Mouse (Mus musculus) heart, embryonic 10.5 days (tissue): ENCODE measurements around the gene 2410015M20Rik. TPM values are rescaled to one million over a fixed set of nuclear protein-coding genes. Genes with fewer than 3 reads are reported as not detected.
A peak's percentile ranks its signal among the peaks of the same experiment; 100 is the strongest.

Source experiments
- DNase-seq: peaks from one replicate; pipeline ENCODE4 v3.0.0-alpha.2; 2017; ENCODE audit warnings: low spot score
- H3K27ac ChIP-seq: fragments of 300-500 bp; sonication (generic); 2 replicates; pipeline ENCODE4 v1.5.1; 2016; ENCODE audit warnings: mild to moderate bottlenecking
- H3K27me3 ChIP-seq: fragments of 300-500 bp; sonication (generic); 2 replicates; pipeline ENCODE4 v1.6.1; 2016; ENCODE audit warnings: mild to moderate bottlenecking; ENCODE audit not compliant: poor library complexity, insufficient read depth, severe bottlenecking
- H3K36me3 ChIP-seq: fragments of 300-500 bp; sonication (generic); 2 replicates; pipeline ENCODE4 v1.6.1; 2016; ENCODE audit warnings: mild to moderate bottlenecking, moderate library complexity
- H3K4me1 ChIP-seq: fragments of 300-500 bp; sonication (generic); 2 replicates; pipeline ENCODE4 v1.6.1; 2016; ENCODE audit warnings: mild to moderate bottlenecking
- H3K4me3 ChIP-seq: fragments of 300-500 bp; sonication (generic); 2 replicates; pipeline ENCODE4 v1.5.1; 2016; ENCODE audit warnings: mild to moderate bottlenecking, moderate library complexity
- H3K9me3 ChIP-seq: fragments of 300-500 bp; sonication (generic); 2 replicates; pipeline ENCODE4 v1.6.1; 2016; ENCODE audit warnings: mild to moderate bottlenecking, moderate library complexity
- WGBS: fragments of 180-500 bp; shearing (Covaris S2); methylation state at CpG from one replicate; pipeline ENCODE4 v1.1.7; 2016; 5-methylcytosine and 5-hydroxymethylcytosine counted together
- polyA plus RNA-seq: library from polyadenylated mRNA; unstranded; fragments of >200 nt; fragmentation: Nextera tagmentation; extraction: Ambion mirVana; gene quantifications from 2 replicates; pipeline ENCODE4 v1.2.1, GENCODE M21; 2016

2410015M20Rik gene
- polyA plus RNA-seq, 1 experiment from 2014 or later = 261 TPM

GRCm38 (mm10) chr17:56583611-56584256 lies 25.8 kb downstream of the 2410015M20Rik start:
- H3K4me1 ChIP-seq = peaks cover 35% of the 10 kb centered on the region

DNA sequence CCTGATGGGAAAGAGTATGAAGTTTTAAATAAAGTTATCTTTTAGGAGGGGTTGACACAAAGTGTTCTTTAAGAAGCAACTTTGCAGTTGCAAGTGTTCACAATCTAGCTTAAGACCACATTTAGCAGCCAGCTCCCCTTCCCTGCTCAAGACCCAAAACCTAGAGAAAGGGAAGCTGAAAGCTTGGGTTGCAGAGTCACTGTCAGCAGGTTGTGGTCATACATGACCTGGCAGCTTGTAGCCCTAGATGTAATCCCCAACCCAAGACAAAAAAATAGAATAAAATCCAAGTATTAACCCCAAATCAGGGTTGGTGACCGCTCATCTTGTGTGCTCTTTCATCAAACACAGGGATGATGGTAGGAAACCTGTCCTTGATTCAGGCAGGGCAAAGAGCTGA lies 26.5 kb downstream of the 2410015M20Rik start:
- H3K36me3 ChIP-seq = peaks cover 69% of the 10 kb centered on the region
- H3K27me3 ChIP-seq = no peaks in the 10 kb centered on the region
- H3K27ac ChIP-seq = peak overlapping the region; percentile 92
- DNase-seq = no peak
- peaks cover 35% of the 10 kb centered on the region for H3K4me1 ChIP-seq
- peak overlapping the region; percentile 90 for H3K4me3 ChIP-seq
- H3K9me3 ChIP-seq = no peaks in the 10 kb centered on the region
- 86% methylated on average over 1 of the region's 1 CpGs for WGBS

More at GRCm38 (mm10) chr17:56583611-56584256, 25.8 kb downstream of the 2410015M20Rik start:
- peaks cover 69% of the 10 kb centered on the region for H3K36me3 ChIP-seq
- 2% methylated on average over 33 of the region's 33 CpGs for WGBS
- peak overlapping the region; percentile 90 for H3K4me3 ChIP-seq
- H3K9me3 ChIP-seq = no peaks in the 10 kb centered on the region
- peak; percentile 79 for DNase-seq
- peak overlapping the region; percentile 92 for H3K27ac ChIP-seq
- H3K27me3 ChIP-seq = no peaks in the 10 kb centered on the region

GRCm38 (mm10) chr17:56572939-56573338 lies 36.6 kb downstream of the 2410015M20Rik start:
- no peaks in the 10 kb centered on the region for H3K9me3 ChIP-seq
- H3K36me3 ChIP-seq = peaks cover 95% of the 10 kb centered on the region
- H3K4me1 ChIP-seq = no peaks in the 10 kb centered on the region
- DNase-seq = no peak
- no peak overlapping the region for H3K4me3 ChIP-seq
- 86% methylated on average over 3 of the region's 3 CpGs for WGBS
- no peaks in the 10 kb centered on the region for H3K27me3 ChIP-seq
- H3K27ac ChIP-seq = no peak overlapping the region

DNA sequence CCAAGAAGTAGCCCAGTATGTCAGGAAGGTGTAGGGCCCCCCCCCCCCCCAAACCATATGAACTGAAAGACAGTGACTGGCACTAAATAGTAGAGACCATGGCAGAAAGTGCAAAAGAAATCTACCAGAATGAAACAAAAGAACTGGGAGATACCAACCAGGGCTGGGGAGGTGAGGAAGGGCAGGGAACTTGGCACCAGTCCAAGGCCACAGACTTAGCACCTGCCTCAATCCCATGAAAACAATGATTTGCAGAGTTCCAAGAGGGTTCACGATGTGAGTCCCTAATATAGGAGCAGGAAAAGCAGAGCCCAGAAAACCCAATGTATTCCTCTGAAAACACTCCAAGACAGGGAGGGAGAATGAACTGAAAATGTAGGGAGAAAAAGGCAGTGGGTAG lies 37.4 kb downstream of the 2410015M20Rik start:
- Histone ChIP-seq H3K36me3 (peaks cover 95% of the 10 kb centered on the region), H3K27me3 (no peaks in the 10 kb centered on the region), H3K4me1 (no peaks in the 10 kb centered on the region), H3K27ac (no peak overlapping the region), H3K4me3 (no peak overlapping the region), H3K9me3 (no peaks in the 10 kb centered on the region)
- no peak for DNase-seq
- 95% methylated on average over 1 of the region's 1 CpGs for WGBS

DNA sequence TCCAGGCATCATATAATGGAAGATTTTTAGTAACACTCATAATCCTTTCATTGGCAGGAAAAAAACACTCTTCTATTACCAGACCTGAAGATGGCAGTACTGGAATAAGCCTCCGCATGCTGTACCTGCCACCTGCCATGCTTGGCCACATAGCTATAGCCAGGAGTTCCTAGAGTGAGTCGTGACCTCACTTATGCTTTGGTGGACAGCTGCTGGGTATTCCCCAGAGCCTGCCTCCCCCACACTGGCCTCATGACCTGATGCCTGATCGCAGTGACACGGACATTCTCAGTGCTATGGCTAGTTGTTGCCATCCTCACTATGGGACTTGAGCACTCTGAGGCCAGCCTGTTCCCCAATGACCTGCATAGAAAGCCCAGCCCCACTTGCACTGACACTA lies 39.3 kb downstream of the 2410015M20Rik start:
- Histone ChIP-seq H3K27ac (no peak overlapping the region), H3K27me3 (no peaks in the 10 kb centered on the region), H3K4me1 (no peaks in the 10 kb centered on the region), H3K4me3 (no peak overlapping the region), H3K36me3 (peaks cover 98% of the 10 kb centered on the region), H3K9me3 (no peaks in the 10 kb centered on the region)
- no peak for DNase-seq
- WGBS = 90% methylated on average over 4 of the region's 4 CpGs

- no peaks in the 10 kb centered on the region for H3K9me3 ChIP-seq
- WGBS = 92% methylated on average over 4 of the region's 4 CpGs
- no peak overlapping the region for H3K4me3 ChIP-seq
- no peak overlapping the region for H3K27ac ChIP-seq
- no peak for DNase-seq
- peaks cover 100% of the 10 kb centered on the region for H3K36me3 ChIP-seq
- H3K27me3 ChIP-seq = no peaks in the 10 kb centered on the region
- H3K4me1 ChIP-seq = no peaks in the 10 kb centered on the region
These were observed 42.2 kb downstream of the 2410015M20Rik start for GRCm38 (mm10) chr17:56567370-56567769.

DNA sequence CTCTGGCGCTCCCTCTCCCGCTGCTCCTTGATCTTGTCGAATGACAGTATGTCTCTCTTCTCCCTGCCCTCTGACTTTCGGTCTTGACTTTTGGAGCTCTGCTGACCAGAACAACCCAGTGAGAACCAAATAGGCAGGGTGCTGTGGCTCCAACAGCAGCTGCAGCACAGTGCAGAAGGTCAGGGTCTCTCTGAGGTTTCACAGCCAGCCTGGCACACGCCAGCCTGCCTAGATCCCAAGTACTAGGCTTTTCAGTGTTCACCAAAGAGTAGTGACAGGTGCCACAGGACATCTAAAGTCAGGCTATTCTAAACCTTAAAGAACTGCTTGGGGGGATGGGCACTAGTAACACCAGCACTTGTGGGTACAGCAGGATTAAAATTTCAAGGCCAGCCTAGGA lies 42.7 kb downstream of the 2410015M20Rik start:
- DNase-seq = no peak
- H3K27me3 ChIP-seq = no peaks in the 10 kb centered on the region
- peaks cover 100% of the 10 kb centered on the region for H3K36me3 ChIP-seq
- H3K9me3 ChIP-seq = no peaks in the 10 kb centered on the region
- H3K4me3 ChIP-seq = no peak overlapping the region
- H3K27ac ChIP-seq = no peak overlapping the region
- H3K4me1 ChIP-seq = no peaks in the 10 kb centered on the region
- WGBS = 92% methylated on average over 5 of the region's 5 CpGs

- Histone ChIP-seq H3K4me1 (no peaks in the 10 kb centered on the region), H3K36me3 (peaks cover 100% of the 10 kb centered on the region), H3K27me3 (no peaks in the 10 kb centered on the region), H3K27ac (no peak overlapping the region; the same call in 1 of the 2 replicates), H3K4me3 (no peak overlapping the region), H3K9me3 (no peaks in the 10 kb centered on the region)
- 92% methylated on average over 29 of the region's 29 CpGs for WGBS
- DNase-seq = no peak
These were observed 43.3 kb downstream of the 2410015M20Rik start for GRCm38 (mm10) chr17:56566293-56566692.

GRCm38 (mm10) chr17:56561866-56562265 lies 47.7 kb downstream of the 2410015M20Rik start:
- DNase-seq = no peak
- H3K4me3 ChIP-seq = no peak overlapping the region
- WGBS = 94% methylated on average over 2 of the region's 2 CpGs

GRCm38 (mm10) chr17:56560131-56560530 lies 49.4 kb downstream of the 2410015M20Rik start:
- peaks cover 48% of the 10 kb centered on the region for H3K36me3 ChIP-seq
- H3K9me3 ChIP-seq = no peaks in the 10 kb centered on the region
- 63% methylated on average over 1 of the region's 1 CpGs for WGBS
- H3K27ac ChIP-seq = no peak overlapping the region
- no peak for DNase-seq
- H3K4me1 ChIP-seq = no peaks in the 10 kb centered on the region
- H3K27me3 ChIP-seq = no peaks in the 10 kb centered on the region
- no peak overlapping the region for H3K4me3 ChIP-seq

More at GRCm38 (mm10) chr17:56561866-56562265, 47.7 kb downstream of the 2410015M20Rik start:
- Histone ChIP-seq H3K36me3 (peaks cover 66% of the 10 kb centered on the region), H3K27me3 (no peaks in the 10 kb centered on the region), H3K9me3 (no peaks in the 10 kb centered on the region), H3K27ac (no peak overlapping the region), H3K4me1 (no peaks in the 10 kb centered on the region)

GRCm38 (mm10) chr17:56559386-56559785 lies 50.2 kb downstream of the 2410015M20Rik start:
- no peaks in the 10 kb centered on the region for H3K9me3 ChIP-seq
- WGBS = 71% methylated on average over 3 of the region's 3 CpGs
- H3K4me1 ChIP-seq = no peaks in the 10 kb centered on the region
- H3K27ac ChIP-seq = no peak overlapping the region
- no peaks in the 10 kb centered on the region for H3K27me3 ChIP-seq
- DNase-seq = no peak
- no peak overlapping the region for H3K4me3 ChIP-seq
- H3K36me3 ChIP-seq = peaks cover 41% of the 10 kb centered on the region

DNA sequence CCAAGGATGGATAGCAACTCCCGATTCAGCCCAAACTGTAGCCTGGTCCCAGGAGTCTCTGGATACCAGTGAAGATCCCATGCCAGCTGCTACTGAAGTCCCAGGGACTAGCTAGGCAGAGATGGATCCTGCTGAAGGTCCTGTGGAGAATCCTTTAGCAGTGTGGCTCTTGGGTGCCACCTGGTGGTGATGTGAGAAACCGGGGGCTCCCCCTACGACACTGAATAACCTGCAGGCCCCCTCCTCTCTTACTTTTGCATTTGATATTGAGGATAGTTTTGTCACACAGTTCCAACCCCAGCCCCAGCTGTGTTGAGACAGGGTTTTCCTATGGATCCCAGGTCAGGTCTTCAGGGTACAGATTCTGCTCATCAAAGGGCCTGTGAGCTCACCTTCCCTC lies 51.1 kb downstream of the 2410015M20Rik start:
- no peak overlapping the region for H3K27ac ChIP-seq
- no peaks in the 10 kb centered on the region for H3K4me1 ChIP-seq
- DNase-seq = no peak
- H3K4me3 ChIP-seq = no peak overlapping the region
- no peaks in the 10 kb centered on the region for H3K9me3 ChIP-seq
- WGBS = 25% methylated on average over 3 of the region's 3 CpGs
- H3K36me3 ChIP-seq = peaks cover 32% of the 10 kb centered on the region
- H3K27me3 ChIP-seq = no peaks in the 10 kb centered on the region
